Mouse (Mus musculus) heart, embryonic 11.5 days (tissue): Measurements from ENCODE around the gene Atg7. TPM values are rescaled to one million over a fixed set of nuclear protein-coding genes. Genes with fewer than 3 reads are reported as not detected.
A peak's percentile ranks its signal among the peaks of the same experiment; 100 is the strongest.

Experiments
- ATAC-seq: fragments of 200-750 bp; cut with Nextera tagmentation; replicated peaks from 2 replicates; pipeline ENCODE4 v1.8.0; 2017; ENCODE audit warnings: moderate library complexity; ENCODE audit not compliant: insufficient number of reproducible peaks, low FRiP score, low TSS enrichment
- H3K27ac ChIP-seq: fragments of 300-500 bp; sonication (generic); 2 replicates; pipeline ENCODE4 v1.5.1; 2014; ENCODE audit warnings: mild to moderate bottlenecking, low read depth, low read length
- H3K27me3 ChIP-seq: fragments of 300-500 bp; sonication (generic); 2 replicates; pipeline ENCODE4 v1.6.1; 2014; ENCODE audit warnings: mild to moderate bottlenecking, low read length, mixed read lengths; ENCODE audit not compliant: control insufficient read depth, insufficient read depth
- H3K36me3 ChIP-seq: fragments of 300-500 bp; sonication (generic); 2 replicates; pipeline ENCODE4 v1.6.1; 2014; ENCODE audit warnings: mild to moderate bottlenecking, low read length, moderate library complexity, mixed read lengths; ENCODE audit not compliant: control insufficient read depth, insufficient read depth
- H3K4me1 ChIP-seq: fragments of 300-500 bp; sonication (generic); 2 replicates; pipeline ENCODE4 v1.6.1; 2014; ENCODE audit warnings: low read length; ENCODE audit not compliant: control insufficient read depth, insufficient read depth
- H3K4me2 ChIP-seq: fragments of 300-500 bp; sonication (generic); 2 replicates; pipeline ENCODE4 v1.6.1; 2014; ENCODE audit warnings: mild to moderate bottlenecking, moderate library complexity
- H3K4me3 ChIP-seq: fragments of 300-500 bp; sonication (generic); 2 replicates; pipeline ENCODE4 v1.5.1; 2014; ENCODE audit warnings: low read depth, low read length
- H3K9ac ChIP-seq: fragments of 300-500 bp; sonication (generic); 2 replicates; pipeline ENCODE4 v1.6.1; 2014; ENCODE audit warnings: mild to moderate bottlenecking, low read depth, low read length, moderate library complexity
- H3K9me3 ChIP-seq: fragments of 300-500 bp; sonication (generic); replicated peaks from 2 replicates; pipeline ENCODE4 v1.6.1; 2016; ENCODE audit warnings: low read length; ENCODE audit not compliant: control insufficient read depth
- WGBS: fragments of 180-500 bp; shearing (Covaris S2); extraction: QIAGEN DNeasy Blood & Tissue Kit; methylation state at CpG from one replicate; pipeline ENCODE4 v1.1.7; 2014; ENCODE audit not compliant: insufficient replicate concordance; 5-methylcytosine and 5-hydroxymethylcytosine counted together
- polyA plus RNA-seq: library from polyadenylated mRNA; unstranded; fragments of >200 nt; fragmentation: Nextera tagmentation; extraction: Ambion mirVana; gene quantifications from 2 replicates; pipeline ENCODE4 v1.2.1, GENCODE M21; 2014

Atg7 gene
- polyA plus RNA-seq, 1 experiment from 2014 or later, result 16.9 TPM

GRCm38 (mm10) chr6:114856501-114856900 is 213.6 kb downstream of the Atg7 start:
- Histone ChIP-seq H3K9ac (no peak overlapping the region), H3K27me3 (no peaks in the 10 kb centered on the region), H3K9me3 (no peaks in the 10 kb centered on the region), H3K27ac (no peak overlapping the region), H3K4me3 (no peak overlapping the region), H3K36me3 (0 out of 2 replicates have a peak, but pooled peaks cover 2% of the 10 kb centered on the region), H3K4me1 (peaks cover 39% of the 10 kb centered on the region), H3K4me2 (no peak overlapping the region)
- no peak for ATAC-seq
- WGBS, result 66% methylated on average over 4 of the region's 4 CpGs

- 77% methylated on average over 3 of the region's 3 CpGs for WGBS
- Histone ChIP-seq H3K9ac (no peak overlapping the region), H3K4me1 (peaks cover 43% of the 10 kb centered on the region)
Observed at GRCm38 (mm10) chr6:114857996-114858721, 215.3 kb downstream of the Atg7 start.

GRCm38 (mm10) chr6:114858722-114859053 is 215.8 kb downstream of the Atg7 start:
- H3K4me3 ChIP-seq, result no peak overlapping the region
- whole genome bisulfite sequencing, result 50% methylated on average over 4 of the region's 4 CpGs
- H3K27me3 ChIP-seq, result no peaks in the 10 kb centered on the region
- H3K9ac ChIP-seq, result no peak overlapping the region
- peaks cover 7% of the 10 kb centered on the region; the same call in 1 of the 2 replicates for H3K36me3 ChIP-seq
- ATAC-seq, result no peak
- H3K4me2 ChIP-seq, result no peak overlapping the region
- peaks cover 43% of the 10 kb centered on the region for H3K4me1 ChIP-seq
- no peak overlapping the region for H3K27ac ChIP-seq
- no peaks in the 10 kb centered on the region for H3K9me3 ChIP-seq

More at GRCm38 (mm10) chr6:114857996-114858721, 215.3 kb downstream of the Atg7 start:
- no peak for ATAC-seq
- no peaks in the 10 kb centered on the region for H3K27me3 ChIP-seq
- H3K9me3 ChIP-seq, result no peaks in the 10 kb centered on the region
- no peak overlapping the region for H3K4me3 ChIP-seq
- no peak overlapping the region for H3K4me2 ChIP-seq
- H3K27ac ChIP-seq, result no peak overlapping the region
- peaks cover 7% of the 10 kb centered on the region; the same call in 1 of the 2 replicates for H3K36me3 ChIP-seq

- Histone ChIP-seq H3K9me3 (no peaks in the 10 kb centered on the region), H3K27ac (peak overlapping the region; percentile 69), H3K4me2 (no peak overlapping the region), H3K27me3 (no peaks in the 10 kb centered on the region), H3K36me3 (peaks cover 7% of the 10 kb centered on the region; the same call in 1 of the 2 replicates), H3K4me3 (no peak overlapping the region), H3K9ac (no peak overlapping the region), H3K4me1 (peaks cover 32% of the 10 kb centered on the region)
- WGBS, result 55% methylated on average over 14 of the region's 14 CpGs
- no peak; the same call in 1 of the 2 replicates for ATAC-seq
Observed at GRCm38 (mm10) chr6:114860677-114861568, 218.0 kb downstream of the Atg7 start.

DNA sequence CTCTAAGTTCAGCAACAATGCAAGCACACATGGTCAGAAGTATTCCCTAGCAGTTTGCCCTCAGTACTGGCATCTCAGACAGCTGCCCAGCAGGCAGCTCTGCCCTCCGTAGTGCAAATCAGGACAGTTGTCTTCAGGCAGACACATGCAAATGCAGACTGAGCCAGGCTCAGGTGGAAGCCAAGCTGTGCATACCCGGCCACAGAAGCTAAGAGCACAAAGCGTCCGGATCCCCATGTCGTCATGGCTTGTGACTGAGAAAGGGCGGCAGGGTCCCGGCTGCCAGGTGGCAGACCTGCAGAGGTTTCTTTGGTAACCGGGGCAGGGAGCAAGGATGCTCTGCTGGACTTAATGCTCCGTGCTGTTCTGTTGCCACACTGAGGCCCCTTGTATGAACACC is 218.7 kb downstream of the Atg7 start:
- Histone ChIP-seq H3K36me3 (peaks cover 7% of the 10 kb centered on the region; the same call in 1 of the 2 replicates), H3K27ac (peak overlapping the region; percentile 69), H3K4me1 (peaks cover 38% of the 10 kb centered on the region), H3K9ac (no peak overlapping the region), H3K4me3 (no peak overlapping the region), H3K9me3 (no peaks in the 10 kb centered on the region), H3K27me3 (no peaks in the 10 kb centered on the region), H3K4me2 (no peak overlapping the region)
- WGBS, result 85% methylated on average over 9 of the region's 9 CpGs
- no peak for ATAC-seq

DNA sequence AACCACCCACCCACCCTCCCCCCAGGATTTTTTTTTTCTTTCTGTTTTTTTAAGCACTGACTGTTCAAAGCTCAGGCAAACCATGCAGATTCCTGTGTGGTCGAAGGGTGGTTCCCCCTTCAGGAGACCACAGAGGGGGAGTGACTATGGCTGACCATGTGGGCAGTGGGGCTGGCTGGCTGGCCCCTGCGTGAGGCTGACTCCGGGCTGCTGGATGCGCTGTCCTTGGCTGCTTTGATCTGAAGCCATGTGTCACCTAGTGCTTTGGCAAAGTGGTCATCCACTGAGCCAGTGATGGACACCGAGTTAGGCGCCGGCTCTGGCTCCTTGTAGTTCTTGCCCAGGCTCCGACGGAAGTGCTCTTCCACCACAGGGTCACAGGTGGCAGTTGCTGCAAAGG is 219.1 kb downstream of the Atg7 start:
- Histone ChIP-seq H3K27me3 (no peaks in the 10 kb centered on the region), H3K36me3 (peaks cover 7% of the 10 kb centered on the region; the same call in 1 of the 2 replicates), H3K4me1 (peaks cover 38% of the 10 kb centered on the region), H3K9ac (no peak overlapping the region), H3K4me2 (no peak overlapping the region), H3K9me3 (no peaks in the 10 kb centered on the region), H3K4me3 (no peak overlapping the region), H3K27ac (peak overlapping the region; percentile 69; the same call in 1 of the 2 replicates)
- 78% methylated on average over 9 of the region's 9 CpGs for WGBS
- ATAC-seq, result no peak

DNA sequence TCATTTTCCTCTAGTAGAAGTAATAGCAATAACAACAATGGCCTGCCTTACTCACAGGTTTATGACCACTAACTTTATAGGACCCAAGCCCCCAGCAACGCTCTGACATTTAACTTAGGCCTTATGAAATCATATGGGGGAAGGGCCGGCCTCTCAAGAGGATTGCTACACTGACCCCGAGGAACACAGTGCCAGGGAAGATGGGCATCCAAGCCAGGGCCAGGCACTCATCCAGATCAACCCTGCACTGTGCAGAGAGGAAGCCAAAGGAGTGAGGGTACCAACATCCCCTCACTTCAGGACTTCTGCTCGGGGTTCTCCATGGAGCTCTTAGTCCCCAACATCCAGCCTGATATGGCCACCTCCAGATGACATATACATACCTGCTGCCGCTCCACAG is 220.6 kb downstream of the Atg7 start:
- no peak overlapping the region for H3K4me3 ChIP-seq
- H3K27me3 ChIP-seq, result no peaks in the 10 kb centered on the region
- H3K36me3 ChIP-seq, result peaks cover 7% of the 10 kb centered on the region; the same call in 1 of the 2 replicates
- no peak for ATAC-seq
- no peaks in the 10 kb centered on the region for H3K9me3 ChIP-seq
- no peak overlapping the region for H3K9ac ChIP-seq
- peaks cover 40% of the 10 kb centered on the region for H3K4me1 ChIP-seq
- H3K4me2 ChIP-seq, result no peak overlapping the region
- H3K27ac ChIP-seq, result no peak overlapping the region
- 86% methylated on average over 5 of the region's 5 CpGs for WGBS

DNA sequence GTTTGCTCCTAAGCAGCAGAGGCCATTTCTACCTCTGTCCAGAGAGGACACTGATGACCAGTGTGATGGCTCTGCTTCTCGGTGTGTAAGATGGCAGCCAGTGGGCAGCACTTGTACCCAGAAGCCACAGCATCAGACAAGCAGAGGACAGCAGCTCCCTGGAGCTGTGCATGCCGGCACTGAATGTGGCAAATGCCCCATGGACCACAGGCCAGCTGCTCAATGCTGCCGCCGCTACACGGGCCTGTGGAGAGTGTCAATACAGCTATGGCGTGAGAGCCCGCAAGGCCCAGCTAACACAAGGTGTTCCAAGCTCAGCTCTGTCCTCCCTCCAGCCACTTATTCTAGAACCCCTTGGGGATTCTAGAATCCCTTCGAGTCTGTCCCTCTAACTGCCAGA is 221.5 kb downstream of the Atg7 start:
- Histone ChIP-seq H3K4me2 (no peak overlapping the region), H3K27ac (no peak overlapping the region), H3K9ac (no peak overlapping the region), H3K27me3 (no peaks in the 10 kb centered on the region), H3K4me3 (no peak overlapping the region), H3K4me1 (peaks cover 49% of the 10 kb centered on the region), H3K36me3 (peaks cover 7% of the 10 kb centered on the region; the same call in 1 of the 2 replicates), H3K9me3 (no peaks in the 10 kb centered on the region)
- no peak for ATAC-seq
- 90% methylated on average over 8 of the region's 8 CpGs for WGBS
